Mouse (Mus musculus): ENCODE measurements at regions not wholly inside any gene's neighbourhood (a gene's known extent, or its start where the extent isn't known, plus 50 kb on each side); places are given as distances from the start of the nearest gene placed in this dataset.
A peak's percentile ranks its signal among the peaks of the same experiment; 100 is the strongest.

DNA sequence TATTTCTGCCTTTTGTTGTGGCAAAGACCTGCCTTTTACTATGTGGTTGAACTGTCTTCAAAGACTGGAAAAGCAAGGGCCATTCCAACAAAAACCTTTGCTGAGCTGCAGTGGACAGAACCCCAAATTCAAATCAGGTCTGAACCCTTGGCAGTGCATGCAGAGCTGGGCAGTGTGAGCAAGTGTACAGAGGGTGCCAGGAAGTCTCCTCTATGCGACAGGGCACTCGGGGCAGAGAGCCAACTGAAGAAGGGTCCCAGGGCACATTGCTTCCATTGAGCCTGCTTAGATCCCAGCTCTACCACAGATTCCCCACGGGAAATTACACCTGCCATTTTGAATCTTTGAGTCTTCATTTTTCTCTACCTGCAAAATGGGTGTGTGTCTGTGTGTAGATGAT is 79.0 kb upstream of the Smim23 start:
- Histone ChIP-seq H3K9me3 (replicated peaks; ENCODE audit: control insufficient read depth, low read length) (no peaks in the 10 kb centered on the region), H3K4me1 (ENCODE audit: control insufficient read depth, insufficient read depth, low read length) (peaks cover 7% of the 10 kb centered on the region; the same call in 1 of the 2 replicates), H3K4me3 (ENCODE audit: low read depth, low read length) (no peak overlapping the region), H3K9ac (replicated peaks; ENCODE audit: low read length) (no peak overlapping the region), H3K27ac (replicated peaks; ENCODE audit: low read depth, low read length) (no peak overlapping the region), H3K4me2 (ENCODE audit: low read depth, low read length) (no peak overlapping the region), H3K27me3 (ENCODE audit: control insufficient read depth, insufficient read depth, low read length) (no peaks in the 10 kb centered on the region; the same call in 1 of the 2 replicates), H3K36me3 (replicated peaks; ENCODE audit: control insufficient read depth, insufficient read depth, low read depth, low read length) (no peaks in the 10 kb centered on the region)
- WGBS, result 86% methylated on average over 3 of the region's 3 CpGs
- ATAC-seq (replicated peaks; ENCODE audit: insufficient number of reproducible peaks, low FRiP score, low TSS enrichment, low read depth), result no peak
- DNase-seq (ENCODE audit: low spot score), result no peak

- DNase-seq (ENCODE audit: low spot score) (no peak), ATAC-seq (replicated peaks; ENCODE audit: insufficient number of reproducible peaks, low FRiP score, low TSS enrichment, low read depth) (no peak)
- no peak overlapping the region for H3K4me3 ChIP-seq (ENCODE audit: low read depth, low read length)
- H3K27me3 ChIP-seq (ENCODE audit: control insufficient read depth, insufficient read depth, low read length), result no peaks in the 10 kb centered on the region; the same call in 1 of the 2 replicates
- H3K9ac ChIP-seq (replicated peaks; ENCODE audit: low read length), result no peak overlapping the region
- no peak overlapping the region for H3K27ac ChIP-seq (replicated peaks; ENCODE audit: low read depth, low read length)
- WGBS, result 52% methylated on average over 7 of the region's 10 CpGs
- H3K4me1 ChIP-seq (ENCODE audit: control insufficient read depth, insufficient read depth, low read length), result peaks cover 7% of the 10 kb centered on the region; the same call in 1 of the 2 replicates
- no peaks in the 10 kb centered on the region for H3K36me3 ChIP-seq (replicated peaks; ENCODE audit: control insufficient read depth, insufficient read depth, low read depth, low read length)
- no peak overlapping the region for H3K4me2 ChIP-seq (ENCODE audit: low read depth, low read length)
- no peaks in the 10 kb centered on the region for H3K9me3 ChIP-seq (replicated peaks; ENCODE audit: control insufficient read depth, low read length)
Measured at GRCm38 (mm10) chr11:32902923-32903322, 78.5 kb upstream of the Smim23 start.

GRCm38 (mm10) chr11:32900437-32900836 is 76.0 kb upstream of the Smim23 start:
- H3K27me3 ChIP-seq (ENCODE audit: control insufficient read depth, insufficient read depth, low read length), result no peaks in the 10 kb centered on the region
- H3K36me3 ChIP-seq (replicated peaks; ENCODE audit: control insufficient read depth, insufficient read depth, low read depth, low read length), result no peaks in the 10 kb centered on the region
- H3K4me1 ChIP-seq (ENCODE audit: control insufficient read depth, insufficient read depth, low read length), result peaks cover 7% of the 10 kb centered on the region; the same call in 1 of the 2 replicates
- H3K4me3 ChIP-seq (ENCODE audit: low read depth, low read length), result no peak overlapping the region
- ATAC-seq (replicated peaks; ENCODE audit: insufficient number of reproducible peaks, low FRiP score, low TSS enrichment, low read depth) (no peak), DNase-seq (ENCODE audit: low spot score) (peak; percentile 57)
- no peak overlapping the region for H3K27ac ChIP-seq (replicated peaks; ENCODE audit: low read depth, low read length)
- H3K4me2 ChIP-seq (ENCODE audit: low read depth, low read length), result no peak overlapping the region
- no peak overlapping the region for H3K9ac ChIP-seq (replicated peaks; ENCODE audit: low read length)
- WGBS, result 60% methylated on average over 6 of the region's 6 CpGs
- no peaks in the 10 kb centered on the region for H3K9me3 ChIP-seq (replicated peaks; ENCODE audit: control insufficient read depth, low read length)

- no peaks in the 10 kb centered on the region for H3K36me3 ChIP-seq (replicated peaks; ENCODE audit: control insufficient read depth, insufficient read depth, low read depth, low read length)
- H3K4me2 ChIP-seq (ENCODE audit: low read depth, low read length), result no peak overlapping the region
- DNase-seq (ENCODE audit: low spot score), result peak; percentile 47
- 0 out of 2 replicates have a peak, but pooled peaks have one; percentile 20 for ATAC-seq (replicated peaks; ENCODE audit: insufficient number of reproducible peaks, low FRiP score, low TSS enrichment, low read depth)
- no peak overlapping the region for H3K4me3 ChIP-seq (ENCODE audit: low read depth, low read length)
- H3K4me1 ChIP-seq (ENCODE audit: control insufficient read depth, insufficient read depth, low read length), result peaks cover 7% of the 10 kb centered on the region; the same call in 1 of the 2 replicates
- no peaks in the 10 kb centered on the region for H3K27me3 ChIP-seq (ENCODE audit: control insufficient read depth, insufficient read depth, low read length)
- WGBS, result 29% methylated on average over 13 of the region's 13 CpGs
- no peak overlapping the region for H3K9ac ChIP-seq (replicated peaks; ENCODE audit: low read length)
- no peak overlapping the region for H3K27ac ChIP-seq (replicated peaks; ENCODE audit: low read depth, low read length)
- H3K9me3 ChIP-seq (replicated peaks; ENCODE audit: control insufficient read depth, low read length), result no peaks in the 10 kb centered on the region
Measured at GRCm38 (mm10) chr11:32899604-32900216, 75.3 kb upstream of the Smim23 start.

DNA sequence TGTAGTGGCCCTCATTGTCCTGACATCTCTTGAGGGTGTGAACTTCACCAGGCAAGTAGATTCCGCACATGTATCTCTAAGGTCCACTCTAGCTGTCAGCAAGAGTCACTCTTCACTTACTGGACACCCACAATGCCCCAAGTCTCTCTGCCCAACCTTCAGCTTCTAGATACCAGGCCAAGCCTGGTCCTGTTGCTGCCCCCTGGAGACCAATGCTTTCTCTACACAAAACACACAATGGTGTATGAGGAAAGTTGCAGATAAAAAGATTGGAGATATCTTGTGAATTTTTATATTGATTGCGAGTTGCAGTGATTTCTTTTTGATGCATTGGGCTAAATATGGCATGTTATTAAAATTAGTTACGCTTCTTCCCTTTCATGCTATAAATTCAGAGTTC is 71.0 kb upstream of the Smim23 start:
- DNase-seq (ENCODE audit: low spot score) (no peak), ATAC-seq (replicated peaks; ENCODE audit: insufficient number of reproducible peaks, low FRiP score, low TSS enrichment, low read depth) (no peak)
- Histone ChIP-seq H3K9ac (replicated peaks; ENCODE audit: low read length) (no peak overlapping the region), H3K4me3 (ENCODE audit: low read depth, low read length) (no peak overlapping the region), H3K27ac (replicated peaks; ENCODE audit: low read depth, low read length) (no peak overlapping the region), H3K9me3 (replicated peaks; ENCODE audit: control insufficient read depth, low read length) (no peaks in the 10 kb centered on the region), H3K4me2 (ENCODE audit: low read depth, low read length) (no peak overlapping the region), H3K27me3 (ENCODE audit: control insufficient read depth, insufficient read depth, low read length) (no peaks in the 10 kb centered on the region), H3K4me1 (ENCODE audit: control insufficient read depth, insufficient read depth, low read length) (peaks cover 5% of the 10 kb centered on the region; the same call in 1 of the 2 replicates), H3K36me3 (replicated peaks; ENCODE audit: control insufficient read depth, insufficient read depth, low read depth, low read length) (no peaks in the 10 kb centered on the region)
- 76% methylated on average over 3 of the region's 3 CpGs for WGBS

DNA sequence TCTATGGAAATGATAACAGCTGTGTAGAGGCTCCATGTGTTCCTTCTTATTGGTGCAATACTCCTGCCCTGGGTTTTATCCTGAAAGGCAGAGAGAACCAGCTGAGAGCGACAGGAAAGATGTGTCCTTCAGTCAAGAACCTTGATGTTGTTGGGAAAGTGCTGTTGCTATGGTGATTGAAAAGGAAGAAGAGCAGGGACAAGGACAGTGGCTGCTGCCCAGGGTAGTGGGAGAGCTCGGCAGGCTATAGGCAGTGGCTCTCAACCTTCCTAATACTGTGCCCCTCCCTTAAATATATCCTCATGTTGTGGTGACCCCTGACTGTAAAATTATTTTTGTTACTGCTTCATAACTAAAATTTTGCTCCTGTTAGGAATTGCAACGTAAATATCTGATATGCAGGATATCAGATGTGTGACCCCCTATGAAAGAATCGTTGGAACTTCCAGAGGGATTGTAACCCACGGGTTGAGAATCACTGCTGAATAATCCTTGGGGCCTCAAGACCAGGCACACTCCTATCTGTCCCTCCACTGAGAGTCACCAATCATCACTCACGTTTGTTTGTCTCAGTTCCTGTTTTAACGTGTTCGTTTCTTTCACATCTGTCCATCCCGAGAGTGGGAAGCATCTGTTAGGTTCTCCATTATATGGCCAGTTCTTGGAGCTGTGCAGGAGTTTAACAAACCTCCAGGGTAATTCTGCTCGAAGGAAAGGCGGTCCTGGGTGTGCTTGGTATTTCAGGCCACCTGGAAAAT is 68.9 kb upstream of the Smim23 start:
- ATAC-seq (replicated peaks; ENCODE audit: insufficient number of reproducible peaks, low FRiP score, low TSS enrichment, low read depth) (no peak), DNase-seq (ENCODE audit: low spot score) (no peak)
- no peaks in the 10 kb centered on the region for H3K4me1 ChIP-seq (ENCODE audit: control insufficient read depth, insufficient read depth, low read length)
- no peak overlapping the region for H3K27ac ChIP-seq (replicated peaks; ENCODE audit: low read depth, low read length)
- no peak overlapping the region for H3K4me3 ChIP-seq (ENCODE audit: low read depth, low read length)
- H3K4me2 ChIP-seq (ENCODE audit: low read depth, low read length), result no peak overlapping the region
- 60% methylated on average over 11 of the region's 11 CpGs for WGBS
- no peaks in the 10 kb centered on the region for H3K36me3 ChIP-seq (replicated peaks; ENCODE audit: control insufficient read depth, insufficient read depth, low read depth, low read length)
- no peak overlapping the region for H3K9ac ChIP-seq (replicated peaks; ENCODE audit: low read length)
- H3K9me3 ChIP-seq (replicated peaks; ENCODE audit: control insufficient read depth, low read length), result no peaks in the 10 kb centered on the region
- H3K27me3 ChIP-seq (ENCODE audit: control insufficient read depth, insufficient read depth, low read length), result no peaks in the 10 kb centered on the region

DNA sequence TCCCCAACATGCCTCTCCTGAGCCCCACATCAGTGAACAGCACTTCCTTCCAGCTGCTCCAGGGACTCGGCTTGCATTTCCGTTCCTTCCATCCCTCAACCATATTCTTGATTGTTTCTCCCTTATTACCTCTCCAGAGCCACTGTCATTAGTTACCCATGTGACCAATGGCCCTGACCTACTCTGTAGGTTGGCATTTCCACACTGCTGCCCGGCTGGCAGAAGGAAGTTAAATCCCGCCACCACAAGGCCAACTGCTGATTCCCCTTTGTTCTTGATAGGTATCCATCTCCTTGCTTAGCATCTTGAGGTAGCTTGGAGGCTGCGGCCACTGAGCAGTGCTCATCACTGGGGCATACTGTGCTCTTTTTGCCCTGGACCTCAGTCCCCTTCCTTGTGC is 68.1 kb upstream of the Smim23 start:
- no peaks in the 10 kb centered on the region for H3K9me3 ChIP-seq (replicated peaks; ENCODE audit: control insufficient read depth, low read length)
- DNase-seq (ENCODE audit: low spot score), result no peak
- 89% methylated on average over 5 of the region's 5 CpGs for WGBS
- H3K27me3 ChIP-seq (ENCODE audit: control insufficient read depth, insufficient read depth, low read length), result no peaks in the 10 kb centered on the region
- no peak overlapping the region for H3K4me2 ChIP-seq (ENCODE audit: low read depth, low read length)
- H3K36me3 ChIP-seq (replicated peaks; ENCODE audit: control insufficient read depth, insufficient read depth, low read depth, low read length), result no peaks in the 10 kb centered on the region
- no peak overlapping the region for H3K4me3 ChIP-seq (ENCODE audit: low read depth, low read length)
- ATAC-seq (replicated peaks; ENCODE audit: insufficient number of reproducible peaks, low FRiP score, low TSS enrichment, low read depth), result no peak
- no peak overlapping the region for H3K27ac ChIP-seq (replicated peaks; ENCODE audit: low read depth, low read length)
- H3K9ac ChIP-seq (replicated peaks; ENCODE audit: low read length), result no peak overlapping the region
- no peaks in the 10 kb centered on the region for H3K4me1 ChIP-seq (ENCODE audit: control insufficient read depth, insufficient read depth, low read length)

DNA sequence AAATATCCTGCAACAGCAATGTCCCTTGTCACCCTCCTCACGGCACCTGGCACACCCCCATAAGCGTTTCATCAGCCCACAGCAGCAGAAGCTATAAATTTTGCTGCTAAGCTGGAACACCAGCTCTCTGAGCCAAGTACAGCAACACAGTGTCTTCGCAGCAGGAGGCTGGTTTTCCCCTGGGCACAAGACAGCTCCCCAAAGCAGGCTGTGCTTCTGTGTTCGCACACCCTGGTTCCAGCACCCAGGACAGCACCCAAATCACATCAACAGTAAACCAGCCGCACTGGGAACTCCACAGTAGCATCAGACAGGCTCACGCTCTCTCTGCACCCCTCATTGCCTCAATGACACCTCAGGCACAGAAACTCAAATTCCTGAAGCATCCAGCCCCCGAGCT is 64.8 kb upstream of the Smim23 start:
- no peaks in the 10 kb centered on the region for H3K9me3 ChIP-seq (replicated peaks; ENCODE audit: control insufficient read depth, low read length)
- 35% methylated on average over 7 of the region's 7 CpGs for WGBS
- DNase-seq (ENCODE audit: low spot score), result peak; percentile 46

More for the DNA sequence above, 64.8 kb upstream of the Smim23 start:
- H3K4me1 ChIP-seq (ENCODE audit: control insufficient read depth, insufficient read depth, low read length), result no peaks in the 10 kb centered on the region
- H3K27me3 ChIP-seq (ENCODE audit: control insufficient read depth, insufficient read depth, low read length), result no peaks in the 10 kb centered on the region
- H3K36me3 ChIP-seq (replicated peaks; ENCODE audit: control insufficient read depth, insufficient read depth, low read depth, low read length), result no peaks in the 10 kb centered on the region
- ATAC-seq (replicated peaks; ENCODE audit: insufficient number of reproducible peaks, low FRiP score, low TSS enrichment, low read depth), result no peak
- no peak overlapping the region for H3K27ac ChIP-seq (replicated peaks; ENCODE audit: low read depth, low read length)
- no peak overlapping the region for H3K9ac ChIP-seq (replicated peaks; ENCODE audit: low read length)
- H3K4me3 ChIP-seq (ENCODE audit: low read depth, low read length), result no peak overlapping the region
- no peak overlapping the region for H3K4me2 ChIP-seq (ENCODE audit: low read depth, low read length)

All from embryonic facial prominence, embryonic 11.5 days (tissue).